Mouse (Mus musculus): ENCODE measurements around the gene Kalrn. TPM values are rescaled to one million over a fixed set of nuclear protein-coding genes. Genes with fewer than 3 reads are reported as not detected.

Kalrn gene
- total RNA-seq, 2 experiments from 2014 or later: 29.5 to 33.7 TPM

GRCm38 (mm10) chr16:34293675-34294074, 279.7 kb downstream of the Kalrn start:
- peak in 1 of 2 experiments; percentile 7 for DNase-seq
- intact Hi-C loops (cut with DNase I): loop anchor here (5.0 kb wide), 1 partner anchor 166 kb away; no protein-coding TSS in a partner anchor

- intact Hi-C loops (cut with DNase I): loop anchor here (1.0 kb wide), 1 partner anchor 96 kb away; no protein-coding TSS in a partner anchor
- DNase-seq: peak; percentile 10 to 37
These were observed 283.7 kb downstream of the Kalrn start for GRCm38 (mm10) chr16:34289583-34289982.

- intact Hi-C loops (cut with DNase I): no loop called here
- no peak for DNase-seq
These were observed 291.3 kb downstream of the Kalrn start for GRCm38 (mm10) chr16:34282026-34282425.

- intact Hi-C loops (cut with DNase I): no loop called here
- DNase-seq: peak in 1 of 2 experiments; percentile 12
These were observed 293.5 kb downstream of the Kalrn start for GRCm38 (mm10) chr16:34279654-34280383.

GRCm38 (mm10) chr16:34278249-34278790, 295.0 kb downstream of the Kalrn start:
- no peak for DNase-seq
- intact Hi-C loops (cut with DNase I): no loop called here

GRCm38 (mm10) chr16:34274607-34275006, 298.7 kb downstream of the Kalrn start:
- DNase-seq: no peak
- intact Hi-C loops (cut with DNase I): no loop called here

- no peak for DNase-seq
- intact Hi-C loops (cut with DNase I): no loop called here
These were observed 301.9 kb downstream of the Kalrn start for GRCm38 (mm10) chr16:34271476-34271875.

GRCm38 (mm10) chr16:34270681-34271080, 302.7 kb downstream of the Kalrn start:
- intact Hi-C loops (cut with DNase I): no loop called here
- no peak for DNase-seq

- DNase-seq: peak in 1 of 2 experiments; percentile 10
- intact Hi-C loops (cut with DNase I): no loop called here
These were observed 303.7 kb downstream of the Kalrn start for GRCm38 (mm10) chr16:34269642-34270041.

GRCm38 (mm10) chr16:34267751-34268150, 305.6 kb downstream of the Kalrn start:
- no peak for DNase-seq
- intact Hi-C loops (cut with DNase I): no loop called here

- DNase-seq: peak in 1 of 2 experiments; percentile 28
- intact Hi-C loops (cut with DNase I): no loop called here
These were observed 308.7 kb downstream of the Kalrn start for GRCm38 (mm10) chr16:34264671-34265070.

GRCm38 (mm10) chr16:34262731-34263460, 310.4 kb downstream of the Kalrn start:
- intact Hi-C loops (cut with DNase I): no loop called here

GRCm38 (mm10) chr16:34260971-34261924, 312.1 kb downstream of the Kalrn start:
- intact Hi-C loops (cut with DNase I): no loop called here
- no peak for DNase-seq

More at GRCm38 (mm10) chr16:34262731-34263460, 310.4 kb downstream of the Kalrn start:
- peak; percentile 23 to 47 for DNase-seq

- no peak for DNase-seq
- intact Hi-C loops (cut with DNase I): no loop called here
These were observed 318.7 kb downstream of the Kalrn start for GRCm38 (mm10) chr16:34254646-34255022.

- intact Hi-C loops (cut with DNase I): no loop called here
- no peak for DNase-seq
These were observed 319.2 kb downstream of the Kalrn start for GRCm38 (mm10) chr16:34254002-34254645.

- no peak for DNase-seq
- intact Hi-C loops (cut with DNase I): no loop called here
These were observed 320.7 kb downstream of the Kalrn start for GRCm38 (mm10) chr16:34252670-34253069.

- no peak for DNase-seq
- intact Hi-C loops (cut with DNase I): no loop called here
These were observed 325.1 kb downstream of the Kalrn start for GRCm38 (mm10) chr16:34248256-34248655.

- intact Hi-C loops (cut with DNase I): no loop called here
- DNase-seq: no peak
These were observed 331.2 kb downstream of the Kalrn start for GRCm38 (mm10) chr16:34241936-34242729.

GRCm38 (mm10) chr16:34239618-34240017, 333.7 kb downstream of the Kalrn start:
- no peak for DNase-seq
- intact Hi-C loops (cut with DNase I): no loop called here

Data from heart, postnatal 14 days (tissue).